In genomic region chr2:84556888-84557514, GRCm38 (mm10) we compare ENCODE assay signal across 8 mouse cellular contexts.
DNase-seq lines count a peak whose midpoint lies in the region; ATAC-seq and TF ChIP-seq lines count a peak whose summit lies in the region.

No protein-coding gene starts in this region.

- ATAC-seq in limb, embryonic 12.5 days (ENCODE audit: insufficient number of reproducible peaks, insufficient read depth, low FRiP score, low TSS enrichment, low read depth): no peak
- no peak for ATAC-seq in monocyte, adult 5-6 weeks (replicated peaks; ENCODE audit: insufficient number of reproducible peaks, low FRiP score, low TSS enrichment, poor library complexity, severe bottlenecking)

- H3K9me3 ChIP-seq in limb, embryonic 12.5 days: no peaks in the 10 kb centered on the region

- no peaks in the 10 kb centered on the region for H3K4me1 ChIP-seq in limb, embryonic 12.5 days (replicated peaks)
- no peaks in the 10 kb centered on the region for H3K4me1 ChIP-seq in cerebellum, adult 2 months (ENCODE audit: control insufficient read depth, insufficient read depth, low read length)

- H3K27ac ChIP-seq in layer of hippocampus, adult 2 months: no peak overlapping the region
- H3K27ac ChIP-seq in limb, embryonic 12.5 days: no peak overlapping the region
- no peak overlapping the region for H3K27ac ChIP-seq in cerebellum, adult 2 months (ENCODE audit: insufficient read depth, low read length)

- no peak overlapping the region for H3K9ac ChIP-seq in limb, embryonic 12.5 days (replicated peaks)

- no peaks in the 10 kb centered on the region for H3K27me3 ChIP-seq in limb, embryonic 12.5 days
- H3K27me3 ChIP-seq in cerebellum, adult 2 months (ENCODE audit: control insufficient read depth, insufficient read depth, low read length): no peaks in the 10 kb centered on the region

- H3K36me3 ChIP-seq in limb, embryonic 12.5 days: no peaks in the 10 kb centered on the region

- peak overlapping the region; percentile 21; the same call in 1 of the 2 replicates for H3K4me2 ChIP-seq in limb, embryonic 12.5 days

- intact Hi-C loops in heart, postnatal 10 days (cut with DNase I): loop anchor here (5.0 kb wide), 1 partner anchor 105 kb away; no protein-coding TSS in a partner anchor

- no peak for DNase-seq in layer of hippocampus, adult 2 months (ENCODE audit: low spot score in 2 of 2)
- no peak for DNase-seq in layer of hippocampus, postnatal 10 days (ENCODE audit: low spot score in 2 of 2)
- peak; percentile 32 for DNase-seq in c-Kit-positive CD71-negative TER-119-negative erythroid progenitor cells, embryonic 14.5 days (ENCODE audit: low read depth)
- peak; percentile 23 to 28 for DNase-seq in heart, postnatal 10 days
- peak; percentile 50 to 64 for DNase-seq in right cerebral cortex, postnatal 10 days (ENCODE audit: low spot score in 2 of 2)
- no peak for DNase-seq in cerebellum, adult 2 months

- H3K4me3 ChIP-seq in layer of hippocampus, adult 2 months: no peak overlapping the region
- no peak overlapping the region for H3K4me3 ChIP-seq in limb, embryonic 12.5 days (replicated peaks)
- no peak overlapping the region for H3K4me3 ChIP-seq in cerebellum, adult 2 months (replicated peaks; ENCODE audit: insufficient read depth, low read depth, low read length)

- TF ChIP-seq CTCF in layer of hippocampus, adult 2 months (conservative IDR thresholded peaks at IDR 0.05): peak; percentile 57
- no peak for TF ChIP-seq CTCF in cerebellum, adult 2 months (IDR thresholded peaks at IDR 0.05; ENCODE audit: borderline replicate concordance, insufficient read depth, low read depth, low read length)

- 44% methylated on average over 10 of the region's 10 CpGs for WGBS in limb, embryonic 12.5 days
- WGBS in cerebellum, adult 2 months: 20% methylated on average over 10 of the region's 10 CpGs

- TF ChIP-seq POLR2A in cerebellum, adult 2 months (IDR thresholded peaks at IDR 0.05; ENCODE audit: borderline replicate concordance, insufficient read depth, low read length): no peak

Comparison
In these comparisons a context has a peak if more than half of its experiments do, and no peak if none do; other contexts are left out.
1. DNase-seq: peak in c-Kit-positive CD71-negative TER-119-negative erythroid progenitor cells, embryonic 14.5 days (single experiment), heart, postnatal 10 days (2 of 2) and right cerebral cortex, postnatal 10 days (2 of 2); none in layer of hippocampus, adult 2 months (0 of 2), layer of hippocampus, postnatal 10 days (0 of 2) and cerebellum, adult 2 months (0 of 2).